Mouse (Mus musculus): ENCODE results near the gene Nyx. TPM values are rescaled to one million over a fixed set of nuclear protein-coding genes. Genes with fewer than 3 reads are reported as not detected.

Nyx gene
- total RNA-seq, 2 experiments from 2014 or later: 0.23 to 0.66 TPM

DNA sequence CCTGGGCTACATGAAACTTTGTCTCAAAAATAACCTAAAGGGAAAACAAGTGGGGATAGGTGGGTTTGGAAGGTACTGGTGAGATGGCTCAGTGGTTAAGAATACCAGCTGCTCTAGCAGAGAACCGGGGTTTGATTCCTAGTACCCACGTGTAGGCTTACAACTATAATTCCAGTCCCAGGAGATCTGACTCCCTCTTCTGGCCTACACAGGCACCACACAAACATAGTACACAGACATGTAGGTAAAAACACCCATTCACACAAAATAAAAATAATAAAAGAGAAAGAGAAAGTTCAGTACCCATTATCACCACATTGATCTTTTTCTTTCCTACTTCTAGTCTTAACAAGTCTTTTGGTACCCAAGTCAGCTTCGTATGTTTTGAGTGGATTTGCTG, 6.0 kb downstream of the Nyx start:
- no peak for DNase-seq (ENCODE audit: extremely low spot score in 1 of 2, low spot score in 2 of 2)
- no peak; the same call in none of the 2 replicates for TF ChIP-seq CTCF (IDR thresholded peaks at IDR 0.05)
- intact Hi-C loops (cut with DNase I): no loop called here
- no peak overlapping the region; the same call in 1 of the 2 replicates for H3K27ac ChIP-seq
- H3K4me3 ChIP-seq: no peak overlapping the region

- no peak for TF ChIP-seq CTCF (IDR thresholded peaks at IDR 0.05)
- intact Hi-C loops (cut with DNase I): no loop called here
- Histone ChIP-seq H3K27ac (no peak overlapping the region), H3K4me3 (no peak overlapping the region)
- no peak for DNase-seq (ENCODE audit: extremely low spot score in 1 of 2, low spot score in 2 of 2)
Measured at GRCm38 (mm10) chrX:13472751-13473225, 6.9 kb downstream of the Nyx start.

GRCm38 (mm10) chrX:13475382-13475781, 9.5 kb downstream of the Nyx start:
- intact Hi-C loops (cut with DNase I): no loop called here
- TF ChIP-seq CTCF (IDR thresholded peaks at IDR 0.05): no peak
- H3K27ac ChIP-seq: no peak overlapping the region
- DNase-seq (ENCODE audit: extremely low spot score in 1 of 2, low spot score in 2 of 2): no peak
- H3K4me3 ChIP-seq: no peak overlapping the region

DNA sequence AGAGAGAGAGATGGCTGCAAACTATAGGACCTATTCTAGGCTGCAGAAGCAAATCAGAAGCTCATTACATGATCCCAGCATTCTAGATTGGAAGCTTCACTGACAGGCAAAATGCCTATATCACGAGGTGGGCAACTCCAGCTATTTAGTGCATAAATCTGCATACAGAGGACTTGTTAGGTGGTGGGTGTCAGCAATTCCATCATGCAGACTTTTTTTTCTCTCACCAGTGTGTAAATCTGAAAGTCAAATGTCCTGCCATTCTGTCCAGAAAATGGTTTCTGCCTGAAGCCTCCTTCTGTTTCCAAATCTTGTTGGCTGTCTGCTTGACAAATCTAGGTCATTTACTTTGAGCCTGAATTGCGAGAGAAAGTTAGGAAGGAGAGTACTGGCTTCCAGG, 11.7 kb downstream of the Nyx start:
- no peak for TF ChIP-seq CTCF (IDR thresholded peaks at IDR 0.05)
- no peak overlapping the region for H3K27ac ChIP-seq
- no peak for DNase-seq (ENCODE audit: extremely low spot score in 1 of 2, low spot score in 2 of 2)
- intact Hi-C loops (cut with DNase I): no loop called here
- no peak overlapping the region for H3K4me3 ChIP-seq

DNA sequence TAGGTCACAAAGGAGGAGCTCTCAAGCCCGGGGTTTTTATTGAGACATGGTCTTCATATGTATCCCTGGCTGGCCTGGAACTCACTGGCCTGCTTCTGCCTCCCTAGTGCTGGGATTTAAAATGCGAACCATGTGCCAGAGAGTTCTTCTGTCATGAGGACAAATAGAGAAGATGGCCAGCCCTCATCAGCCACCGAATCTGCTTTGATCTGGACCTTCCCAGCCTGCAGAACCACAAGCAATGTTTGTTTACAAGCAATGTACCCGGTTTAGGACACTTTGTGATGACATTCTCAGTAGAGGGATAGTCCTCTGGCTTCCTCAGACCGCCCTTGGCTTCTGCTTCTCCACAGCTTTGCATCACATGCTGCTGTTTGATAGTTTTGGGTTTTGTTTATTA, 12.4 kb downstream of the Nyx start:
- no peak for TF ChIP-seq CTCF (IDR thresholded peaks at IDR 0.05)
- no peak overlapping the region; the same call in 1 of the 2 replicates for H3K27ac ChIP-seq
- no peak overlapping the region for H3K4me3 ChIP-seq
- intact Hi-C loops (cut with DNase I): no loop called here
- no peak for DNase-seq (ENCODE audit: extremely low spot score in 1 of 2, low spot score in 2 of 2)

GRCm38 (mm10) chrX:13479570-13479969, 13.7 kb downstream of the Nyx start:
- Histone ChIP-seq H3K4me3 (no peak overlapping the region), H3K27ac (no peak overlapping the region)
- intact Hi-C loops (cut with DNase I): no loop called here
- DNase-seq (ENCODE audit: extremely low spot score in 1 of 2, low spot score in 2 of 2): no peak
- TF ChIP-seq CTCF (IDR thresholded peaks at IDR 0.05): no peak

DNA sequence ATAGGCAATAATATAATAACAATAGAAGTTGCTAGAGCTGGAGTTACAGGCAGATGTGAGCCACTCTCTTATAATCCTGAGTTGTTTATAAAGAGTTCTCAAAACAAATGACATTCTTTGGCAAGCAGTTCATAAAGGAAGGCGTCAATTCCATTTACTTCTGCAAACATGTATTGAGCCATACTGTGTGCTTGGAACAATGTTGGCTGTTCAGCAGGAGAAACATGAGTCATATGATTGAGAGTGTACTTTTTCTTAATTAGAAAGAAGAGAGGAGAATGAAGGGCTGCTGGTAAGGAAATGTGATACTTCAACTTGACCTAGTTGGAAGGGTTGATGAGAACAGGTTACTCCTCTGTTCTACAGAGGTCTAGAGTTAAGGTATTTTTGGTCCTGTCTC, 16.7 kb downstream of the Nyx start:
- intact Hi-C loops (cut with DNase I): no loop called here
- DNase-seq (ENCODE audit: extremely low spot score in 1 of 2, low spot score in 2 of 2): no peak
- TF ChIP-seq CTCF (IDR thresholded peaks at IDR 0.05): no peak
- no peak overlapping the region for H3K27ac ChIP-seq
- no peak overlapping the region for H3K4me3 ChIP-seq

DNA sequence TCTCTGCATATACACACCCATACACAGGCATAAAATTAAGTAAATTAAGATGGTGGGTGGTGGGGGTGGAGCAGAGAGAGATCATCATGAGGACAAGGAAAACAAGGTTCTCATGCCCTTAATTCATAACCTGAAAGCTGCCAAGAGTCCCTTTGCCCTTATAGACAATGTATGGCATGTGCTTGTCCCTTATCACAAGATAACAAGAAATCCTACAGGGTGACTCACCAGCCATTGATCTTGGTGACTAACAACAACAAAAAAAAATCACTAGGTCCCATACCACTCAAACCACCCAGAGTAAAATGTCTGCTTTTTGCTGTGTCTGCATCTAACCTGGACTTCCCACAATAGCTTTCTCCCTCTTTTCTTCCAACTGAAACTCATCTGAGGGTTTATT, 18.5 kb downstream of the Nyx start:
- intact Hi-C loops (cut with DNase I): no loop called here
- no peak overlapping the region for H3K4me3 ChIP-seq
- TF ChIP-seq CTCF (IDR thresholded peaks at IDR 0.05): no peak

GRCm38 (mm10) chrX:13489001-13489400, 23.1 kb downstream of the Nyx start:
- Histone ChIP-seq H3K27ac (no peak overlapping the region), H3K4me3 (no peak overlapping the region)
- no peak for TF ChIP-seq CTCF (IDR thresholded peaks at IDR 0.05)
- no peak for DNase-seq (ENCODE audit: extremely low spot score in 1 of 2, low spot score in 2 of 2)
- intact Hi-C loops (cut with DNase I): no loop called here

More for the DNA sequence above, 18.5 kb downstream of the Nyx start:
- H3K27ac ChIP-seq: no peak overlapping the region
- DNase-seq (ENCODE audit: extremely low spot score in 1 of 2, low spot score in 2 of 2): no peak

GRCm38 (mm10) chrX:13489761-13490160, 23.9 kb downstream of the Nyx start:
- Histone ChIP-seq H3K4me3 (no peak overlapping the region), H3K27ac (no peak overlapping the region)
- TF ChIP-seq CTCF (IDR thresholded peaks at IDR 0.05): no peak
- intact Hi-C loops (cut with DNase I): no loop called here
- DNase-seq (ENCODE audit: extremely low spot score in 1 of 2, low spot score in 2 of 2): no peak

DNA sequence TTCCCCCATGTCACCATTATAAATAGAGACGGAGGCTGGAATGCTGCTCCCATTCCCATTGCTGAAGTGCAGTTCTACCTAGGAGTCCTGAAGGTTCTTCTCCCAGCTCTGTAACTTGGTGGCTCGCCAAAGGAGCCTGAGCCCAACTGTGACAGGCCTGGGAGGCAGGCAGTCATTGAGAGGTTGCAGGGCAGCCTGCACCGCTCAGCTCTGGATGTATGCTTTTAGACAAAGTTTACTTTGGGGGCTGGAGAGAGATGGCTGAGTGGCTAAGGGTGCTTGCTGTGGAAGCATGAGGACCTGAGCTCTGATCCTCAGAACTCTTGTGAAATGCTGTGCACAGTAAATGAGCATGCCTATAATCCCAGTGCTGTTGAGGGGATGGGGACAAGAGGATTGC, 25.0 kb downstream of the Nyx start:
- DNase-seq (ENCODE audit: extremely low spot score in 1 of 2, low spot score in 2 of 2): no peak
- intact Hi-C loops (cut with DNase I): no loop called here
- no peak overlapping the region for H3K4me3 ChIP-seq
- no peak for TF ChIP-seq CTCF (IDR thresholded peaks at IDR 0.05)
- no peak overlapping the region for H3K27ac ChIP-seq

DNA sequence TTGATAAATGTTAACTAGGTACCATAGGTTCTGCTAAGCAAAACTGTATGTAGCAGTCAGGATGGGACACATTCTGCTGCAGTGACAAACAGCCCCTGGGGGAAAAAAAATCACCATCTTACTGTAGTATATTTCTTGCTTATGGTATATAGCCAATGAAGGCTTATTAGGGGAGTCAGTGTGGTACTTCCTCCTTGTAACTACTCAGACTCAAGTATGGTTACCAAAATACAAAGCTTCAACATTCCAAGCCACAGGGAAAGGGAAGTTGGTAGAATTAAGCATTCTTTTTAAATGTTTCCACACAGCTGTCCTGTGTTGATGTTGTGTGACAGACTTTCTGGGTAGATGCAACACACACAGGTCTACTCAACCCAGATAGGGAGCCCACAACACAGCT, 27.0 kb downstream of the Nyx start:
- no peak for DNase-seq (ENCODE audit: extremely low spot score in 1 of 2, low spot score in 2 of 2)
- intact Hi-C loops (cut with DNase I): no loop called here

DNA sequence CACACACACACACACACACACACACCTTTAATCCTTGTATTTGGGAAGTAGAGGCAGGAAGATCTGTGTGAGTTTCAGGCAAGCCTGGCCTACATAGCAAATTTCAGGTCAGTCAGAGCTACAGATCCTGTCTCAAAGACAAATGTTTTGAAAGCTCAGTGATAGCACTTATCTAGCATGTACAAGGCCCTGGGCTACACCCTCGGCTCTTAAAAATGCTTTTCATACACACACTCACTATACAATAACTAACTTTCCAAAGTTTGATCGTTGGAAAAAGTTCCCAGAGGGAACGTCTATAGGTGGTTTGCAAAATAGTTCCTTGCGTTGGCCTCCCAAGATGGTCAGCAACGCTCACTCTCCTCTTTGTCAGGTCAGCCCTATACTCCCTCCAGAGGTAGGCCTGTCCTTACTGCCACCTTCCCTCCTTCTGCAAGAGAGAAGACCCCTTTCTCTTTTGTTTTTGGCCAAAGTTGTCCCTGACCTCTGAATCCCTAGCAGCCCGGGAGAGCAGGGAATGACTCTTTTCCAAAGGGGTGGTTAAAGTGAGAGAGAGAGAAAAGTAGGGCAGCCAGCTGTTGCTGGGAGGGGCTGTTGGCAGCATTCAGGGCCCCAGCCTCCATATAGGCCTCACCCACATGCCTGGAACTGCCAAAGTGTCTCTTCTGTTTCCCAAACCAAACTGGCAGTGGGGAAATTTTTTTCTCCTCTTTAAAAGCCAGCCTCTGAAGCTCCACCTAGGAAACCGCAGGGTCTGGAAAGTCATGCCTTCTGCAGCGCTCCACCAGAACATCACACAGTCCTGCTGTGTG, 29.2 kb downstream of the Nyx start:
- Histone ChIP-seq H3K4me3 (no peak overlapping the region), H3K27ac (no peak overlapping the region)
- intact Hi-C loops (cut with DNase I): no loop called here
- no peak for TF ChIP-seq CTCF (IDR thresholded peaks at IDR 0.05)
- no peak for DNase-seq (ENCODE audit: extremely low spot score in 1 of 2, low spot score in 2 of 2)

More for the DNA sequence above, 27.0 kb downstream of the Nyx start:
- no peak for TF ChIP-seq CTCF (IDR thresholded peaks at IDR 0.05)
- no peak overlapping the region for H3K27ac ChIP-seq
- H3K4me3 ChIP-seq: no peak overlapping the region

Measured in left cerebral cortex, adult 2 months (tissue).